Mouse (Mus musculus): ENCODE results near the gene Ppp1r13b.

Gene Ppp1r13b

DNA sequence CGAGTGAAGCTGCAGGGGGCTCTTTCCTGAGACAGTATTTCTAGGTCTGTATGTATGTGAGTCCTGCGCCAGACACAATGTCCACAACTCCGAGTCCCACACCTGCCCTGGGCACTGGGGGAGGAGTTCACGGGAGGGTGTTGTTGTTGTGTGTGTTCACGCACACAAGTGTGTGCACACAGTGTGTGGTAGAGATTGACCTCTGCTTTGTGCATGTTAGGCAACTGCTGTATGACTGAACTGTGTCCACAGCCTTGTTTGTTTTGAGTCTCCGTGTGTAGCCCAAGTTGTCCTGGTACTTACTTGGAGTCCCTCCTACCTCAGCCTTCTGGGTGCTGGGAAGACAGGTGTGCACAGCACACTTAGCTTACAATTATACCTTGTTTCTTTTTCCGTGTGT lies 117.3 kb downstream of the Ppp1r13b start:
- no peak for DNase-seq

DNA sequence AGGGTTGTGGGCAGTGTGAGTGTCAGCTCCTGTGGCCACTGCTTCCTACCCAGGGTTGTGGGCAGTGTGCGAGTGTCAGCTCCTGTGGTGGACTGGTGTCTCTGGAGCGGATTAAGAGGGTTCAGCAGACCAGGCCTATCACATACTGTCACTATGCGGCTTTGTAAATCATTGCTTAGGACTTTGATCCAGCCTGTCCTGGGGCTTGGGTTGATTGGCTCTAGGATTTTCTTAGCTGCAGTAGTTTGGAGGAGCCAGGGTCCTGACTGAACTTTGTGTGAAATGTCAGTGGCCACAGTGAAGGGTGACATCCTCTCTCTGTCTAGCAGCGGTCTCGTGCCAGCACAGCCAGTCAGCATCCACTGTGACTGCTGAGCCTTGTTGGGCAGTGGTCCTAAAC lies 117.8 kb downstream of the Ppp1r13b start:
- DNase-seq = peak; percentile 73

DNA sequence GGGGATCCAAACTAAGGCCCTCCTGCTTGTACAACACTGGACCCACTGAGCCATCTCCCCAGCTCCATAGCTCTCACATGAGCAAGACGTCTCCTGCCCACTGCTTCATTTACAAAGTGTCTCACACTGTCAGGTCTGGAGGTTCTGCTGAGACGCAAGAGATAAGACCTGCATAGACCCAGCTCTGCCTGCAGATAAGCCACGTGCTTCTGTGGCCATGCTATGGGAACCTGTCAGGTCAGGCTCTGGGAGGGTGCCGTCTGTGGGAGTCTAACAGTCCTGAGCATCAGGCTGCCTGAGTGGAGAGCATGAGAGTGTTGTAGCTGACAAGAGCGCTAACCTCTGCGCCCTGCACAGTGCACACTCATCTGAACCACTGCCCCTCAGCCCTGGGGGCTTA lies 120.9 kb downstream of the Ppp1r13b start:
- no peak for DNase-seq

DNA sequence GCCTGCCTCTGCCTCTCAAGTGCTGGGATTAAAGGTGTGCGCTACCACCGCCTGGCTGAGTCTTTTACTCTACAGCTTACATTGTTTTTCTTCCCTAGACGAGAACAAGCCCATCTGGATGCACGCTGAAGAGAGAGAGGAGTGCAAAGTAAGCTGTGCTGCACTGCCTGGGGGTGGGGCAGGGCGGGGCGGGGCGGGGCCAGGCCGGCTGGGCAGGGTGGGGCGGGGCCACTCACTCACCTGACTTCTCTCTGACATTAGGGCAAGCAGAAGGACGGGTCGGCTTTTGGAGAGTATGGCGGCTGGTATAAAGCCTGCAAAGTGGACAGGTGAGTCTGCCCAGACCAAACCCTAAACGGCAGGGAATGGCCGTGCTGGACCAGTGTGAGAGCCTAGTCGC lies 122.7 kb downstream of the Ppp1r13b start:
- no peak for DNase-seq

DNA sequence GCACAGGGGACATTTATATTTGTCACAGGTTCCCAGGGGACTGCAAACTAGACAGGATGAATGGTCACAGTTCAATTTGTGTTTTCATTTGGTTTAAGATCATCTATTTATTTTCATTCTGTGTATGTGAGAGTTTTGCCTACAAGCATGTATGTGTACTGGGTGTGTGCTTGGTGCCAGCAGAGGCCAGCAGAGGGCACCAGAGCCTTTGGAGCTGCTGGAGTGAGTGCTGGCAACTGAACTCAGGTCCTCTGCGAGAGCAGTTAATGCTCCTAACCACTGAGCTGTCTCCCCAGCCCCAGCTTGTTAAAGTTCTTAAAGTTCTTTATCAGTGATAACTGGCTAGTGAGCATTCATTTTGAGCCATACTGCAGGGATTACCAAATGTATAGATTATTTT lies 128.4 kb downstream of the Ppp1r13b start:
- DNase-seq = no peak

Measured in kidney, postnatal 14 days (tissue).